In genomic region chr8:13472284-13472683, GRCm38 (mm10) we compare ENCODE assay signal across 10 mouse cellular contexts. TPM values are rescaled to one million over a fixed set of nuclear protein-coding genes. Genes with fewer than 3 reads are reported as not detected.
A peak's percentile ranks its signal among the peaks of the same experiment; 100 is the strongest.
DNase-seq lines count a peak whose midpoint lies in the region; ATAC-seq lines count a peak whose summit lies in the region.
"Had no signal": no experiment of that assay in that cellular context is flagged by ENCODE, and none has a peak within 500 bp of the region (broad histone marks: within the 10 kb centered on the region; RNA-seq: fewer than 3 reads in every experiment).

No protein-coding gene starts in this region.

- WGBS in heart, embryonic 14.5 days = 31% methylated on average over 7 of the region's 7 CpGs
- 88% methylated on average over 7 of the region's 7 CpGs for WGBS in hindbrain, embryonic 13.5 days

- H3K9me3 ChIP-seq in heart, embryonic 14.5 days (ENCODE audit: control insufficient read depth, low read length) = no peaks in the 10 kb centered on the region
- H3K9me3 ChIP-seq in hindbrain, embryonic 13.5 days = no peaks in the 10 kb centered on the region
- H3K9me3 ChIP-seq: forebrain, embryonic 12.5 days had no signal

- no peaks in the 10 kb centered on the region for H3K27me3 ChIP-seq in heart, embryonic 14.5 days (ENCODE audit: control insufficient read depth, insufficient read depth, low read length)
- no peaks in the 10 kb centered on the region for H3K27me3 ChIP-seq in hindbrain, embryonic 13.5 days
- H3K27me3 ChIP-seq: forebrain, embryonic 12.5 days had no signal

- H3K36me3 ChIP-seq in heart, embryonic 14.5 days (ENCODE audit: control insufficient read depth, insufficient read depth, low read length) = peaks cover 90% of the 10 kb centered on the region
- H3K36me3 ChIP-seq in hindbrain, embryonic 13.5 days = peaks cover 16% of the 10 kb centered on the region; the same call in 1 of the 2 replicates
- H3K36me3 ChIP-seq: forebrain, embryonic 12.5 days had no signal

- H3K4me1 ChIP-seq in heart, embryonic 14.5 days (ENCODE audit: control insufficient read depth in 2 of 2, insufficient read depth in 2 of 2, low read length in 2 of 2) = peaks cover 10 to 17% of the 10 kb centered on the region in 2 experiments; a peak in 3 of 4 replicates
- H3K4me1 ChIP-seq in hindbrain, embryonic 13.5 days (replicated peaks) = no peaks in the 10 kb centered on the region
- H3K4me1 ChIP-seq: forebrain, embryonic 12.5 days had no signal

- no peak overlapping the region for H3K4me3 ChIP-seq in heart, embryonic 14.5 days (ENCODE audit: control insufficient read depth in 1 of 2, insufficient read depth in 1 of 2, low read depth in 1 of 2, low read length in 2 of 2)
- H3K4me3 ChIP-seq in hindbrain, embryonic 13.5 days = no peak overlapping the region
- H3K4me3 ChIP-seq: forebrain, embryonic 12.5 days had no signal

- peak overlapping the region; percentile 78 for H3K27ac ChIP-seq in heart, embryonic 14.5 days (replicated peaks in 1 of 2; ENCODE audit: control insufficient read depth in 1 of 2, insufficient read depth in 1 of 2, low read depth in 2 of 2, low read length in 2 of 2)
- H3K27ac ChIP-seq in hindbrain, embryonic 13.5 days = no peak overlapping the region
- H3K27ac ChIP-seq: forebrain, embryonic 12.5 days had no signal

- H3K9ac ChIP-seq in heart, embryonic 14.5 days (ENCODE audit: low read length) = no peak overlapping the region
- H3K9ac ChIP-seq in hindbrain, embryonic 13.5 days = no peak overlapping the region
- H3K9ac ChIP-seq: forebrain, embryonic 12.5 days had no signal

- peak; percentile 72 for DNase-seq in MEL-GATA-1-ER (ENCODE audit: extremely low read depth, low read depth)
- peak; percentile 69 to 76 for DNase-seq in lung, adult 18-20 months
- no peak for DNase-seq in c-Kit-positive CD71-positive TER-119-positive erythroid progenitor cells, embryonic 14.5 days (ENCODE audit: low spot score)
- DNase-seq in layer of hippocampus, adult 8-10 months (ENCODE audit: low spot score in 2 of 2) = no peak
- no peak for DNase-seq in retina, postnatal 1 day

- H3K4me2 ChIP-seq in heart, embryonic 14.5 days (ENCODE audit: low read length) = no peak overlapping the region
- H3K4me2 ChIP-seq in hindbrain, embryonic 13.5 days = no peak overlapping the region
- H3K4me2 ChIP-seq: forebrain, embryonic 12.5 days had no signal

- ATAC-seq in common myeloid progenitor, adult 5-6 weeks (replicated peaks; ENCODE audit: low read depth, poor library complexity, severe bottlenecking) = peak; percentile 79
- peak; percentile 85 for ATAC-seq in heart, embryonic 14.5 days (ENCODE audit: insufficient number of reproducible peaks, insufficient read depth, low FRiP score, low read depth)
- ATAC-seq in hindbrain, embryonic 13.5 days (ENCODE audit: low FRiP score) = no peak

RNA-seq across cellular contexts. Expression of gene Gas6, which starts 22.0 kb away (rescaled TPM):
- total RNA-seq in common myeloid progenitor, adult 5-6 weeks (2017) = 0.32 and 0.39 TPM in 2 replicates
- polyA plus RNA-seq in heart, embryonic 14.5 days (2014; fragmentation: Nextera tagmentation; extraction: Ambion mirVana) = 123 and 151 TPM in 2 replicates
- 23.5 and 25.8 TPM in 2 replicates for polyA plus RNA-seq in hindbrain, embryonic 13.5 days (2015; fragmentation: Nextera tagmentation; extraction: Ambion mirVana)
- total RNA-seq in layer of hippocampus, adult 8-10 months (2022) = 100 to 1,000 TPM in 2 of 4 experiments, 10 to 100 TPM in 2; 84.4 to 105 (median 93.8) TPM
- total RNA-seq: neutrophil, adult 5-6 weeks had no signal

RNA-seq across cellular contexts. Expression of gene Tmem255b, which starts 37.3 kb away (rescaled TPM):
- total RNA-seq in common myeloid progenitor, adult 5-6 weeks (2017) = not detected in 2 replicates
- polyA plus RNA-seq in heart, embryonic 14.5 days (2014; fragmentation: Nextera tagmentation; extraction: Ambion mirVana) = 0.97 and 1.6 TPM in 2 replicates
- polyA plus RNA-seq in hindbrain, embryonic 13.5 days (2015; fragmentation: Nextera tagmentation; extraction: Ambion mirVana) = 0.39 and 0.62 TPM in 2 replicates
- total RNA-seq in layer of hippocampus, adult 8-10 months (2022) = 1 to 10 TPM; 4.9 to 6.8 (median 6.1) TPM
- total RNA-seq: neutrophil, adult 5-6 weeks had no signal

Comparison
In these comparisons a context has a peak if more than half of its experiments do, and no peak if none do; other contexts are left out.
1. DNase-seq: peak in MEL-GATA-1-ER (single experiment) and lung, adult 18-20 months (2 of 2); none in c-Kit-positive CD71-positive TER-119-positive erythroid progenitor cells, embryonic 14.5 days (single experiment), layer of hippocampus, adult 8-10 months (0 of 2) and retina, postnatal 1 day (single experiment).
2. RNA of gene Gas6, which starts 22.0 kb away (total RNA-seq): 84.4 to 105 TPM in layer of hippocampus, adult 8-10 months; 0.32 to 0.39 TPM in common myeloid progenitor, adult 5-6 weeks; every median in the first group is over 10 times any median in the second.